Mouse (Mus musculus) thymus, postnatal 25 days (tissue): ENCODE results near the gene Gm10800.
"Not testable (repeated sequence)": the region's sequence is repeated elsewhere in the genome, so short reads cannot be mapped to it uniquely, and the experiment has no call there.

Experiments
- DNase-seq: peaks from one replicate; pipeline ENCODE4 v3.0.0; 2022

Gene Gm10800

DNA sequence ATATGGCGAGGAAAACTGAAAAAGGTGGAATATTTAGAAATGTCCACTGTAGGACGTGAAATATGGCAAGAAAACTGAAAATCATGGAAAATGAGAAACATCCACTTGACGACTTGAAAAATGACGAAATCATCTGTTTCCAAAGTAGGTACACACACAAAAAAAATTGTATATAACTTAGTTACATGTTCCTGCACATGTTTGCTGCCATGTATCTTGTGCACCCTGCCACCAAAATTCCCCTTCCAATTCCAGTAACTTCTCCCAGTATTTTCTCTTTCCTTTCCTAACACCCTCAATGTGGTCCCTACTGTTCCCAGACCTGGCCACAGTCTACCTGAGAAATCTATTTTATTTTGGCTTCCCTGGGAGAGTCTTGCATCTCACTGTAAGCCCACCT is at the start of gene Gm10800:
Gene Gm10800 (minus strand): TSS at position 101 of the 400 bp plus-strand sequence.
- DNase-seq: not testable (repeated sequence)

- DNase-seq: no peak
These were observed 30.4 kb upstream of the Gm10800 start for GRCm38 (mm10) chr2:98697533-98697932.

GRCm38 (mm10) chr2:98661937-98662336 is 5.2 kb downstream of the Gm10800 start, which contains the start of gene Gm10801:
Gm10801 (plus strand) TSS chr2:98662237.
- DNase-seq: not testable (repeated sequence)
